18 mouse cellular contexts compared by ENCODE assay signal in the genomic region with DNA sequence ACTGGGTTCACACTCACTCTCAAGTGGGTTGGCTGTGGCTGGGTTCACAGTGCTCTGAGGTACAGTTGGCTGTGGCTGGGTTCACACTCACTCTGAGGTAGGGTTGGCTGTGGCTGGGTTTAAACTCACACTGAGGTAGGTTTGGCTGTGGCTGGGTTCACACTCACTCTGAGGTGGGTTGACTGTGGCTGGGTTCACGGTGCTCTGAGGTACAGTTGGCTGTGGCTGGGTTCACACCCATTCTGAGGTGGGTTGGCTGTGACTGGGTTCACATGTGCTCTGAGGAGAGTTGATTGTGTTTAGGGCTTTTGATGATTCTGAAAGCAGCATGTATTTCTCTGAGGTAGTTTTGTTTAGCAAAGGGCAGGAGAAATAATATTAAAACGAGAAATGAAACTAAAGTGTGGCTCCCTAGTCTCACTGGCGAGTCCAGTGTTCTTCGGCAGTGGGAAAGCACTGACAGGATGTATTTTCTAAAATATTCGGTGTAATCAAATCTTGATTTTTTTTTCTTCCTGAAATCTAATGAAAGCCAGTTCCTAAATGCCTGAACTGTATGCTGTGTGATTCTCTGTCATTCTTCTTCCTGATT.
DNase-seq lines count a peak whose midpoint lies in the region; ATAC-seq and TF ChIP-seq lines count a peak whose summit lies in the region.
"Had no signal": no experiment of that assay in that cellular context is flagged by ENCODE, and none has a peak within 500 bp of the region (broad histone marks: within the 10 kb centered on the region; RNA-seq: fewer than 3 reads in every experiment).

No protein-coding gene starts in this region.

- no peaks in the 10 kb centered on the region for H3K9me3 ChIP-seq in hindbrain, embryonic 13.5 days
- no peaks in the 10 kb centered on the region for H3K9me3 ChIP-seq in hindbrain, postnatal 0 days (ENCODE audit: low read length)
- H3K9me3 ChIP-seq: stomach, embryonic 15.5 days had no signal

- H3K27ac ChIP-seq in hindbrain, embryonic 13.5 days, result peak overlapping the region; percentile 48
- H3K27ac ChIP-seq in hindbrain, postnatal 0 days, result no peak overlapping the region
- H3K27ac ChIP-seq: gastrocnemius, adult 2 months; stomach, embryonic 15.5 days had no signal

- H3K9ac ChIP-seq in hindbrain, embryonic 13.5 days, result no peak overlapping the region
- no peak overlapping the region for H3K9ac ChIP-seq in hindbrain, postnatal 0 days (replicated peaks; ENCODE audit: low read length)
- H3K9ac ChIP-seq: stomach, embryonic 15.5 days had no signal

- WGBS in hindbrain, embryonic 13.5 days, result 92% methylated on average over 5 of the region's 5 CpGs
- 83% methylated on average over 5 of the region's 5 CpGs for WGBS in hindbrain, postnatal 0 days

- peak; percentile 22; the same call in 1 of the 2 replicates for ATAC-seq in cerebellum, adult (ENCODE audit: insufficient number of reproducible peaks, low FRiP score, low TSS enrichment)
- peak; percentile 41 for ATAC-seq in hindbrain, embryonic 13.5 days (ENCODE audit: low FRiP score)
- ATAC-seq in hindbrain, postnatal 0 days, result no peak
- 0 out of 2 replicates have a peak, but pooled peaks have one; percentile 20 for ATAC-seq in monocyte, adult 5-6 weeks (replicated peaks; ENCODE audit: insufficient number of reproducible peaks, low FRiP score, low TSS enrichment, poor library complexity, severe bottlenecking)

- no peak for TF ChIP-seq CTCF in hindbrain, postnatal 0 days (IDR thresholded peaks at IDR 0.05; ENCODE audit: low read depth)

- no peak for DNase-seq in cerebellum, adult 9-11 months
- no peak for DNase-seq in hindbrain, postnatal 0 days (ENCODE audit: low spot score)
- peak; percentile 69 for DNase-seq in A20 (ENCODE audit: low read depth, low spot score)
- DNase-seq in testis, postnatal 10 days (ENCODE audit: low spot score), result no peak
- no peak for DNase-seq in lung, postnatal 36 days
- DNase-seq: cerebellum, adult 18-20 months; gastrocnemius, adult 2 months; heart, postnatal 4 days; kidney, adult 2 months; kidney, postnatal 4 days; layer of hippocampus, postnatal 36 days; thymus, postnatal 14 days had no signal

- H3K4me2 ChIP-seq in hindbrain, embryonic 13.5 days, result no peak overlapping the region
- no peak overlapping the region for H3K4me2 ChIP-seq in hindbrain, postnatal 0 days (ENCODE audit: low read depth, low read length)
- H3K4me2 ChIP-seq: heart, embryonic 11.5 days; stomach, embryonic 15.5 days had no signal

- H3K4me3 ChIP-seq in hindbrain, embryonic 13.5 days, result no peak overlapping the region
- H3K4me3 ChIP-seq in hindbrain, postnatal 0 days (ENCODE audit: low read length), result no peak overlapping the region
- H3K4me3 ChIP-seq: erythroblast, embryonic 14.5 days; gastrocnemius, adult 2 months; stomach, embryonic 15.5 days had no signal

- peaks cover 16% of the 10 kb centered on the region; the same call in 1 of the 2 replicates for H3K4me1 ChIP-seq in hindbrain, embryonic 13.5 days (replicated peaks)
- H3K4me1 ChIP-seq in hindbrain, postnatal 0 days (ENCODE audit: insufficient read depth, low read length), result no peaks in the 10 kb centered on the region
- H3K4me1 ChIP-seq: stomach, embryonic 15.5 days had no signal

- H3K36me3 ChIP-seq in hindbrain, embryonic 13.5 days, result no peaks in the 10 kb centered on the region
- H3K36me3 ChIP-seq in hindbrain, postnatal 0 days (ENCODE audit: insufficient read depth, low read length), result no peaks in the 10 kb centered on the region
- H3K36me3 ChIP-seq: stomach, embryonic 15.5 days had no signal

- H3K27me3 ChIP-seq in hindbrain, embryonic 13.5 days, result no peaks in the 10 kb centered on the region
- H3K27me3 ChIP-seq in hindbrain, postnatal 0 days (ENCODE audit: insufficient read depth, low read length), result no peaks in the 10 kb centered on the region
- H3K27me3 ChIP-seq: stomach, embryonic 15.5 days had no signal
